Mouse (Mus musculus): ENCODE results near the gene Fam25c. TPM values are rescaled to one million over a fixed set of nuclear protein-coding genes. Genes with fewer than 3 reads are reported as not detected.

Fam25c gene
- total and polyA plus RNA-seq, 3 experiments, result not detected

DNA sequence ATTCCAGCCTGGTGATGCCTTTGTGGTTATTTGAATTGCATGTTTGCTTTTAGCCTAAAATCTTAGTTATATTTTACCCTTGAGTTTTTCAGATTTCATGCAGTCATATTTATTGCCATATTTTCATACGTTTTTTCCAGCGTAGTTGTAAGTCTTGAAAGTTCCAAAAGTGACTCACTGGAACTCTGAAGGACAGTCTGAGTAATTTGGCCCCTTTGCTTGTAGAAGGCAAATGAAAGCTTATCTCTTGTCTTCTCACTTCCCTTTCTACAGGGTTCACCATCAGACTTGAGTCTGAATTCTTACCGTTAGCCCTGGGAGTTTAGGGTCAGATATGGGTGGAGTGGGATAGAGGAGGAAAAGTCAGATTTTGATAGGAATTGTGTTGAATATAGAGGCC, 28.6 kb downstream of the Fam25c start:
- Histone ChIP-seq H3K4me1 (ENCODE audit: control insufficient read depth in 1 of 2, insufficient read depth in 2 of 2, low read length in 2 of 2) (peaks cover 8 to 19% of the 10 kb centered on the region in 2 experiments), H3K79me2 (ENCODE audit: control insufficient read depth, insufficient read depth, low read length, poor library complexity) (no peaks in the 10 kb centered on the region), H3K27me3 (ENCODE audit: control insufficient read depth in 1 of 2, insufficient read depth in 2 of 2, low read length in 2 of 2) (no peaks in the 10 kb centered on the region), H3K27ac (ENCODE audit: control insufficient read depth, low read depth, low read length) (peak overlapping the region; percentile 59), H3K36me3 (ENCODE audit: control insufficient read depth in 1 of 2, insufficient read depth in 2 of 2, low read length in 2 of 2) (peaks cover 29 to 30% of the 10 kb centered on the region in 2 experiments), H3K9me3 (replicated peaks; ENCODE audit: insufficient read depth, low read length) (no peaks in the 10 kb centered on the region), H3K9ac (ENCODE audit: control insufficient read depth, low read depth, low read length, poor library complexity, severe bottlenecking) (no peak overlapping the region), H3K4me3 (ENCODE audit: control insufficient read depth in 1 of 2, insufficient read depth in 1 of 2, low read depth in 2 of 2, low read length in 2 of 2) (no peak overlapping the region)
- peak; percentile 80 for DNase-seq (ENCODE audit: low read depth, low spot score)
- TF ChIP-seq ZNF384 (IDR thresholded peaks at IDR 0.05; ENCODE audit: low read depth, low read length) (no peak), UBTF (IDR thresholded peaks at IDR 0.05; ENCODE audit: borderline replicate concordance, insufficient read depth, low read depth, low read length) (no peak), ZKSCAN1 (IDR thresholded peaks at IDR 0.05; ENCODE audit: low read depth, low read length) (no peak), KAT2A (conservative IDR thresholded peaks at IDR 0.05; ENCODE audit: low read depth, low read length) (no peak), TBP (IDR thresholded peaks at IDR 0.05; ENCODE audit: low read depth, low read length) (peak; percentile 51; the same call in 1 of the 2 replicates), ZC3H11A (IDR thresholded peaks at IDR 0.05; ENCODE audit: low read depth, low read length) (no peak), GABPA (IDR thresholded peaks at IDR 0.05; ENCODE audit: low read depth, low read length) (no peak), MAX (IDR thresholded peaks at IDR 0.05; ENCODE audit: low read length) (no peak), EP300 (IDR thresholded peaks at IDR 0.05; ENCODE audit: low read depth in 1 of 2, low read length in 2 of 2) (peak; percentile 81 to 90), CHD2 (IDR thresholded peaks at IDR 0.05; ENCODE audit: low read length) (no peak), E2F4 (IDR thresholded peaks at IDR 0.05; ENCODE audit: borderline replicate concordance, low read depth, low read length) (no peak), NRF1 (IDR thresholded peaks at IDR 0.05; ENCODE audit: insufficient read depth, low read depth, low read length, poor library complexity, severe bottlenecking) (no peak), JUND (IDR thresholded peaks at IDR 0.05; ENCODE audit: low read depth, low read length) (0 out of 2 replicates have a peak, but pooled peaks have one; percentile 51), RCOR1 (IDR thresholded peaks at IDR 0.05; ENCODE audit: low read depth, low read length) (peak; percentile 68), RAD21 (IDR thresholded peaks at IDR 0.05; ENCODE audit: low read depth, low read length) (no peak), HCFC1 (IDR thresholded peaks at IDR 0.05; ENCODE audit: low read depth, low read length) (no peak), USF1 (IDR thresholded peaks at IDR 0.05; ENCODE audit: low read depth, low read length) (no peak), POLR2AphosphoS2 (IDR thresholded peaks at IDR 0.05; ENCODE audit: low read length) (no peak), MYC (IDR thresholded peaks at IDR 0.05; ENCODE audit: low read depth, low read length) (no peak), POLR2AphosphoS5 (IDR thresholded peaks at IDR 0.05; ENCODE audit: borderline replicate concordance, low read depth, low read length) (no peak), NELFE (IDR thresholded peaks at IDR 0.05; ENCODE audit: low read depth, low read length) (no peak), BHLHE40 (IDR thresholded peaks at IDR 0.05; ENCODE audit: borderline replicate concordance, low read depth, low read length) (no peak), ETS1 (IDR thresholded peaks at IDR 0.05; ENCODE audit: low read depth, low read length) (peak; percentile 63; the same call in 1 of the 2 replicates), MAFK (IDR thresholded peaks at IDR 0.05; ENCODE audit: borderline replicate concordance, low read depth, low read length) (no peak), USF2 (IDR thresholded peaks at IDR 0.05; ENCODE audit: borderline replicate concordance in 1 of 2, insufficient read depth in 1 of 2, low read depth in 1 of 2, low read length in 2 of 2) (no peak), ZMIZ1 (IDR thresholded peaks at IDR 0.05; ENCODE audit: low read depth, low read length) (no peak), MEF2A (IDR thresholded peaks at IDR 0.05; ENCODE audit: extremely low read depth, insufficient replicate concordance, low read depth, low read length, poor library complexity, severe bottlenecking) (no peak), GATA1 (IDR thresholded peaks at IDR 0.05; ENCODE audit: low read depth, low read length) (peak; percentile 82), CTCF (IDR thresholded peaks at IDR 0.05 in 2 of 3, conservative IDR thresholded peaks at IDR 0.05 in 1 of 3; ENCODE audit: control insufficient read depth in 1 of 3, insufficient read depth in 1 of 3, low read depth in 2 of 3, low read length in 3 of 3, poor library complexity in 1 of 3, severe bottlenecking in 1 of 3) (no peak), SIN3A (IDR thresholded peaks at IDR 0.05; ENCODE audit: low read length) (peak; percentile 41; the same call in 1 of the 2 replicates), MAZ (IDR thresholded peaks at IDR 0.05; ENCODE audit: low read depth, low read length) (0 out of 2 replicates have a peak, but pooled peaks have one; percentile 27), MYB (IDR thresholded peaks at IDR 0.05; ENCODE audit: low read depth, low read length) (peak; percentile 52; the same call in 1 of the 2 replicates), TAL1 (IDR thresholded peaks at IDR 0.05; ENCODE audit: low read length) (no peak), ELF1 (IDR thresholded peaks at IDR 0.05; ENCODE audit: low read depth, low read length) (no peak), POLR2A (IDR thresholded peaks at IDR 0.05; ENCODE audit: control insufficient read depth in 1 of 2, insufficient read depth in 1 of 2, low read depth in 1 of 2, low read length in 2 of 2, poor library complexity in 1 of 2) (no peak), TCF12 (IDR thresholded peaks at IDR 0.05; ENCODE audit: low read depth, low read length) (peak; percentile 70), SMC3 (IDR thresholded peaks at IDR 0.05; ENCODE audit: low read depth, low read length) (no peak), MXI1 (IDR thresholded peaks at IDR 0.05; ENCODE audit: low read depth, low read length) (no peak)

Data from MEL (cell line).